Mouse (Mus musculus): ENCODE results near the gene Antxr2. TPM values are rescaled to one million over a fixed set of nuclear protein-coding genes. Genes with fewer than 3 reads are reported as not detected.

Antxr2 gene
- polyA plus RNA-seq, 1 experiment = 2.4 TPM

DNA sequence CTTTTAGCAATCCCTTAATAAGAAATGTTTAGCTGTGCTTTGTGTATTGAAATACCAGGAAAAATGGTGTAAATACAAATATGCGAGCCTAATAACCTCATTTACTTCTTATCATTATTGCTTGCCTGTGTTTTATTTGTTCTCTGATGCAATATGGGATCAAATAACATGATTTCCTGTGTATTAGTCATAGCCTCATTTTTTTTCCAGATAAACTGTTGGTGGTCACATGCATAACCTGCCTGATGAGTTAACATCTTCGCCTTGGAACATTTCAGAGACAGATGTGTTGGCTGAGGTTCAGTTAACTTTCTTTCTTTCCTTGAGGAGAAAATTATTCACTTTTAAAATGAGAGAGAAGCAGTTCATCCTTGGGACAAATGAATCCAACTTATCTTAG is 162.9 kb downstream of the Antxr2 start:
- TF ChIP-seq CTCF (conservative IDR thresholded peaks at IDR 0.05; ENCODE audit: insufficient read depth, insufficient read length, low read depth, low read length) (no peak), POLR2A (IDR thresholded peaks at IDR 0.05; ENCODE audit: low read depth, low read length) (no peak)
- no peak overlapping the region for H3K27ac ChIP-seq (ENCODE audit: insufficient read depth, low read depth, low read length)
- no peak overlapping the region for H3K4me3 ChIP-seq (ENCODE audit: insufficient read depth, low read depth, low read length)
- DNase-seq = no peak
- no peaks in the 10 kb centered on the region for H3K4me1 ChIP-seq (ENCODE audit: control insufficient read depth, insufficient read depth, low read length)
- no peaks in the 10 kb centered on the region for H3K36me3 ChIP-seq (ENCODE audit: control insufficient read depth, insufficient read depth, low read length)
- WGBS = 73% methylated on average over 2 of the region's 2 CpGs
- H3K27me3 ChIP-seq (replicated peaks; ENCODE audit: control insufficient read depth, insufficient read depth, low read length) = no peaks in the 10 kb centered on the region

DNA sequence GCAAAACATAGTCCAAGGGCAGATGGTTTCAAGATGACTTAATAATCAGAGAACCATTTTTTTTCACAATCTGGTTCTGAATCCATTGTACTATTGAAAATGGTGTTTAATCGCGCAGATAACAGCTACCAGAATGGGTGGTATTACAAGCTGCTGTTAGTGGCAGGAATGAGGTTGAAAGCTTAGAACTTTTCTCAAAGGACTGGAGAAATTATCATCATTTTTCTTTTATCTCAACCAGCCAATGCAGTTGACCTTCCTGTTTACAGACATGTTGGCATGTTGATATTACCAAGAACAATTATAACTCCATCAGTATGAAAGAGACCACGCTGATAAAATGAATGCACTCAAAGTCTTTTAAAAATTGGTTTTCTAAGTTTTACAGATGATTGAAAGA is 163.9 kb downstream of the Antxr2 start:
- DNase-seq = no peak
- Histone ChIP-seq H3K4me1 (ENCODE audit: control insufficient read depth, insufficient read depth, low read length) (no peaks in the 10 kb centered on the region), H3K27ac (ENCODE audit: insufficient read depth, low read depth, low read length) (no peak overlapping the region), H3K27me3 (replicated peaks; ENCODE audit: control insufficient read depth, insufficient read depth, low read length) (no peaks in the 10 kb centered on the region), H3K4me3 (ENCODE audit: insufficient read depth, low read depth, low read length) (no peak overlapping the region), H3K36me3 (ENCODE audit: control insufficient read depth, insufficient read depth, low read length) (no peaks in the 10 kb centered on the region)
- WGBS = 92% methylated on average over 3 of the region's 3 CpGs
- TF ChIP-seq CTCF (conservative IDR thresholded peaks at IDR 0.05; ENCODE audit: insufficient read depth, insufficient read length, low read depth, low read length) = no peak
- TF ChIP-seq POLR2A (IDR thresholded peaks at IDR 0.05; ENCODE audit: low read depth, low read length) = no peak

DNA sequence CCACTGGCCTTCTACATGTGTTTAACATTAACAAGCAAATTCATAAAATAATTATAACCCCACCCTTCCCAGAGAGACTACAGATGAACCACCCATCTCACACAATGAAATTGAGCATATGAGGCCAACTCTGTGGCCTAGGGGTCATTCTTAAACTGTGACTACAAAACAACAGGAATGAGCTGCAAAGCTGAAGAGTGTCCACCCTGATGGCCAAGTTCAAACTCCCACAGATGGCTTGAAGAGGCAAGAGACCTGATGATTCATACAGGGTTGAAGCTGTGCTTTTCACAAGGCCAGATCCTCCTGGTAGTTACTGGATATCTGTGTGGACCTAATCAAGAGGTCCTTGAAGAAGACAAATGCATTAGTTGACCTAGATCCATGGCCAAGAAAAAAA is 173.7 kb downstream of the Antxr2 start:
- TF ChIP-seq POLR2A (IDR thresholded peaks at IDR 0.05; ENCODE audit: low read depth, low read length) (no peak), CTCF (conservative IDR thresholded peaks at IDR 0.05; ENCODE audit: insufficient read depth, insufficient read length, low read depth, low read length) (no peak)
- Histone ChIP-seq H3K4me1 (ENCODE audit: control insufficient read depth, insufficient read depth, low read length) (no peaks in the 10 kb centered on the region), H3K27me3 (replicated peaks; ENCODE audit: control insufficient read depth, insufficient read depth, low read length) (no peaks in the 10 kb centered on the region), H3K36me3 (ENCODE audit: control insufficient read depth, insufficient read depth, low read length) (no peaks in the 10 kb centered on the region), H3K27ac (ENCODE audit: insufficient read depth, low read depth, low read length) (no peak overlapping the region), H3K4me3 (ENCODE audit: insufficient read depth, low read depth, low read length) (no peak overlapping the region)
- no peak for DNase-seq

DNA sequence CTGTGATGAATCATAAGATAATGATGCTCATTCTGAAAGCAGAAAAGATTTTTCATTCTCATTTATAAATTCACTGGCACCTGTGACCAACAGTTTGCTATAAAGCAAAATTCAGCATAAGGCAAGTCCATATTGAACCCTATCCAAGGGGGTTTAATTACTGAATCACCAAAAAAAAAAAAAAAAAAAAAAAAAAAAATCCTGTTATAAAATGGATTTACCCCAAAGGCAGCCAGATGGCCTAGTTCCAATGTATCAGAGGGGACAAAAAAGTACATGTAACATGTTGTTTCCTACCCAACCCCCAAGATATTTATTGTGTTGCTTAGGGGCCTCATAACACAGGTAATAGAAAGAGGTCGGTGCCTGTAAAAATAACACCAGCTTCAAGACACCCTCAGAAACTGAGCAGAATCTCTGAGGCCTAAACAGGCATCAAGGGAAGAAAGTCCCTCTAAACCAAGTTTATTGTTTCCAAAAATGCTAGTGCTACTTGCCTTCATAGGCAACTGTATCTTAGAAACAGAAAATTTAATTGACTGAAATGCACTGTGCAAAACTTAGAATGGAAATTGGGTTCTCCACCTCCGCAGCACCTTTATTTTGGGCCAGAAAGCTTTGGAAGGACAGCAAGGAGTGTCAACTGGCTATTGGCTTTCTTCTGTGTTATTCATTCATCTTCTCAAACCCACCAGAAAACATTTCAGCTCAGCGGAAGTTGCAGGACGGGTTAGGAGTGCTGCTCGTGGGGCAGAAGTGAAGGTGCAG is 178.7 kb downstream of the Antxr2 start:
- H3K4me3 ChIP-seq (ENCODE audit: insufficient read depth, low read depth, low read length) = no peak overlapping the region
- H3K4me1 ChIP-seq (ENCODE audit: control insufficient read depth, insufficient read depth, low read length) = no peaks in the 10 kb centered on the region
- TF ChIP-seq CTCF (conservative IDR thresholded peaks at IDR 0.05; ENCODE audit: insufficient read depth, insufficient read length, low read depth, low read length) = no peak
- TF ChIP-seq POLR2A (IDR thresholded peaks at IDR 0.05; ENCODE audit: low read depth, low read length) = no peak
- DNase-seq = no peak
- WGBS = 97% methylated on average over 5 of the region's 5 CpGs
- H3K27me3 ChIP-seq (replicated peaks; ENCODE audit: control insufficient read depth, insufficient read depth, low read length) = no peaks in the 10 kb centered on the region
- no peaks in the 10 kb centered on the region for H3K36me3 ChIP-seq (ENCODE audit: control insufficient read depth, insufficient read depth, low read length)
- no peak overlapping the region for H3K27ac ChIP-seq (ENCODE audit: insufficient read depth, low read depth, low read length)

DNA sequence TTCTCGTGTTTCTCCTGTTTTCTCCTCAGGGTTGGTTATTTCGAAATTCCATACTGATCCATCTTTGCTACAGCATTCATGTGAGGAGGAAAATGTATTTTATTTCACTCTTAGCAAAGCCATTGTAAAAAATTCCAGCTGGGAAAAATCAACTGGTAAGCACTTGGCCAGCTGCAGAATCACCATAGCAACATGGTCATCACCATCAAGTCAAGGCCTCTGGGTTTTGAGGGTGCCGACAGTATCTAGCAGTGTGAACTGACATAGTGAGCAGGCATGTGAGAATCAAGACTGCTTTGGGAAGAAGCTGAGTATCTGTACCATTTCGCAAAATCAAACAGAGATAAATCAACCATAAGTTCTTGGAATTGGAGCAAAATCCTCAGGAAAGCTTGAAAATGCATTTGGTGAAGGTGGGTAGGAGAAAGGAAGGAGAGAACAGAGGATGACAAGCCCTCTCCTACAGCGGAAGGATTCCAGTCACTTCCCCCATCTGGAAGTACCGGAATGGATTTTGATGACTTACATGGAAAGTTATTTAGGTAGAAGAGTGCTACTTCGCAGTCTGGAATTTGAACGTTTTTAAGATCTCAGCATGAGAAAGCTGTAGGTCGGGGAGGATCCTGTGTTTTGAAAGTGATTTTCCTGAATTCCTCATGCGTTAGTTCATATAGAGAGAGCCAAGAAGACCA is 183.5 kb downstream of the Antxr2 start:
- 74% methylated on average over 10 of the region's 10 CpGs for WGBS
- Histone ChIP-seq H3K4me3 (ENCODE audit: insufficient read depth, low read depth, low read length) (no peak overlapping the region), H3K27me3 (replicated peaks; ENCODE audit: control insufficient read depth, insufficient read depth, low read length) (no peaks in the 10 kb centered on the region), H3K36me3 (ENCODE audit: control insufficient read depth, insufficient read depth, low read length) (no peaks in the 10 kb centered on the region), H3K4me1 (ENCODE audit: control insufficient read depth, insufficient read depth, low read length) (no peaks in the 10 kb centered on the region), H3K27ac (ENCODE audit: insufficient read depth, low read depth, low read length) (no peak overlapping the region)
- TF ChIP-seq CTCF (conservative IDR thresholded peaks at IDR 0.05; ENCODE audit: insufficient read depth, insufficient read length, low read depth, low read length) (no peak), POLR2A (IDR thresholded peaks at IDR 0.05; ENCODE audit: low read depth, low read length) (no peak)
- DNase-seq = no peak

DNA sequence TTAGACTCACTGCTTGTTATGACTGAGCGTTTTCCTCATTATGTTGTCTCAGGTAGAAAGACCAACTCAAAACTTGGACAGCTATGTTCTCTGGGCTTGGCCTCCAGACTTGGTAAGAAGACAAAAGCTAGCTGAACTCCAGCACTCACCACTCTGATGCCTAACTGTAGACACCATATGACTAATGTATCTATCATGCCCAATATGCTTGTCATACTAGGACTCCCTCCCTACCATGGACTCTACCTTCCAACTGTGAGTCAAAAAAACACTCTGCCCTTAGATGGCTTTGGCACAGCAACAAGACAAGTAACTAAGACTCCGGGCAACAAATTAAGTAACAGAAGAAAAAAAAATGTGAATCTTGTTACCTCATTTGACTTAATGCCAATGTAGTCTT is 184.3 kb downstream of the Antxr2 start:
- Histone ChIP-seq H3K36me3 (ENCODE audit: control insufficient read depth, insufficient read depth, low read length) (no peaks in the 10 kb centered on the region), H3K27me3 (replicated peaks; ENCODE audit: control insufficient read depth, insufficient read depth, low read length) (no peaks in the 10 kb centered on the region), H3K4me3 (ENCODE audit: insufficient read depth, low read depth, low read length) (no peak overlapping the region), H3K4me1 (ENCODE audit: control insufficient read depth, insufficient read depth, low read length) (no peaks in the 10 kb centered on the region), H3K27ac (ENCODE audit: insufficient read depth, low read depth, low read length) (no peak overlapping the region)
- 92% methylated on average over 2 of the region's 2 CpGs for WGBS
- no peak for DNase-seq
- TF ChIP-seq POLR2A (IDR thresholded peaks at IDR 0.05; ENCODE audit: low read depth, low read length) = no peak
- TF ChIP-seq CTCF (conservative IDR thresholded peaks at IDR 0.05; ENCODE audit: insufficient read depth, insufficient read length, low read depth, low read length) = no peak

DNA sequence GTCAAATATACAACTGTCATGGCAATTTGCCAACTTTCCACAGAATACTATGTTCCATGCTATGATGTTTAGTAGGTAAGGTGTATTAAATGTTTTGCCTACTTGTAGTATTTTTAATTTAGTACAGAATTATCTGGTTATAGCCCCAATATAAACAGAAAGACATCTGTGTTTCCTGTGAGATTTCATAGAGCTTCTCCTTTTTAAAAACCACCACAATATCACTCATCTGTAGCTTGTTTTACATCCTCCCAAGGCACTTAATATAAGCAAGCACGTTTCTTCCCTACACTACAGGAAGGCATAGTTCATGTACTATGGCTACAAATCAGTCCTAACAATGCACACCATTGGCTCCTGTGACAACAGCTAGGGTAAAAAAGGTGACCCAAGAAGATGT is 188.8 kb downstream of the Antxr2 start:
- no peaks in the 10 kb centered on the region for H3K4me1 ChIP-seq (ENCODE audit: control insufficient read depth, insufficient read depth, low read length)
- H3K27ac ChIP-seq (ENCODE audit: insufficient read depth, low read depth, low read length) = no peak overlapping the region
- WGBS = 13% methylated on average over 1 of the region's 1 CpGs
- H3K36me3 ChIP-seq (ENCODE audit: control insufficient read depth, insufficient read depth, low read length) = no peaks in the 10 kb centered on the region
- DNase-seq = no peak
- H3K4me3 ChIP-seq (ENCODE audit: insufficient read depth, low read depth, low read length) = no peak overlapping the region
- TF ChIP-seq POLR2A (IDR thresholded peaks at IDR 0.05; ENCODE audit: low read depth, low read length) (no peak), CTCF (conservative IDR thresholded peaks at IDR 0.05; ENCODE audit: insufficient read depth, insufficient read length, low read depth, low read length) (no peak)
- no peaks in the 10 kb centered on the region for H3K27me3 ChIP-seq (replicated peaks; ENCODE audit: control insufficient read depth, insufficient read depth, low read length)

Data from kidney, adult 2 months (tissue).